Mouse (Mus musculus): ENCODE measurements around the gene Cldnd1. TPM values are rescaled to one million over a fixed set of nuclear protein-coding genes. Genes with fewer than 3 reads are reported as not detected.

Cldnd1 gene
- polyA plus RNA-seq, 1 experiment from 2014 or later = 108 TPM

GRCm38 (mm10) chr16:58756191-58756590, 28.5 kb downstream of the Cldnd1 start:
- no peak overlapping the region for H3K9ac ChIP-seq (ENCODE audit: low read length)
- H3K4me3 ChIP-seq (ENCODE audit: low read depth, low read length) = no peak overlapping the region
- no peak for DNase-seq (ENCODE audit: low spot score)
- H3K4me1 ChIP-seq (replicated peaks; ENCODE audit: control insufficient read depth, insufficient read depth, low read length) = no peaks in the 10 kb centered on the region
- no peak overlapping the region for H3K4me2 ChIP-seq (ENCODE audit: low read length)
- no peak overlapping the region for H3K27ac ChIP-seq (ENCODE audit: low read depth)
- H3K36me3 ChIP-seq (ENCODE audit: control insufficient read depth, insufficient read depth, low read length) = no peaks in the 10 kb centered on the region
- ATAC-seq (replicated peaks; ENCODE audit: low FRiP score, low TSS enrichment, low read depth) = no peak
- H3K27me3 ChIP-seq (replicated peaks; ENCODE audit: control insufficient read depth, insufficient read depth, low read length) = no peaks in the 10 kb centered on the region
- no peaks in the 10 kb centered on the region for H3K9me3 ChIP-seq (ENCODE audit: control insufficient read depth, low read length)

- no peaks in the 10 kb centered on the region for H3K9me3 ChIP-seq (ENCODE audit: control insufficient read depth, low read length)
- H3K27me3 ChIP-seq (replicated peaks; ENCODE audit: control insufficient read depth, insufficient read depth, low read length) = no peaks in the 10 kb centered on the region
- DNase-seq (ENCODE audit: low spot score) (no peak), ATAC-seq (replicated peaks; ENCODE audit: low FRiP score, low TSS enrichment, low read depth) (no peak)
- WGBS = 83% methylated on average over 1 of the region's 1 CpGs
- no peak within 1 kb of the TSS for H3K27ac ChIP-seq (ENCODE audit: low read depth)
- H3K4me3 ChIP-seq (ENCODE audit: low read depth, low read length) = no peak within 1 kb of the TSS
- no peaks in the 10 kb centered on the region for H3K4me1 ChIP-seq (replicated peaks; ENCODE audit: control insufficient read depth, insufficient read depth, low read length)
- H3K36me3 ChIP-seq (ENCODE audit: control insufficient read depth, insufficient read depth, low read length) = no peaks in the 10 kb centered on the region
- no peak within 1 kb of the TSS for H3K9ac ChIP-seq (ENCODE audit: low read length)
- H3K4me2 ChIP-seq (ENCODE audit: low read length) = no peak within 1 kb of the TSS
Measured at GRCm38 (mm10) chr16:58763076-58763475, 35.4 kb downstream of the Cldnd1 start, which contains the start of gene Olfr172. Gene Olfr172, minus strand, starts transcription at chr16:58763176.

Small RNA genes lying within 50 kb of the gene (microRNA-seq; reads per million reads assigned to microRNA genes)
- not detected for gene Gm27564

Other genes with a start within 250 kb of the Cldnd1 start
- 11.2 and 15.0 TPM in 2 replicates for gene St3gal6, start 203.7 kb upstream of the Cldnd1 start, polyA plus RNA-seq (2014; fragmentation: Nextera tagmentation; extraction: Ambion mirVana)
- gene Gm813, start 110.9 kb upstream of the Cldnd1 start, polyA plus RNA-seq (2014; fragmentation: Nextera tagmentation; extraction: Ambion mirVana) = not detected in 2 replicates
- not detected in 2 replicates for gene E330017A01Rik, start 89.2 kb upstream of the Cldnd1 start, polyA plus RNA-seq (2014; fragmentation: Nextera tagmentation; extraction: Ambion mirVana)
- gene Cpox, start 57.6 kb upstream of the Cldnd1 start, polyA plus RNA-seq (2014; fragmentation: Nextera tagmentation; extraction: Ambion mirVana) = 29.5 and 32.4 TPM in 2 replicates
- gene Gpr15, start 8.8 kb upstream of the Cldnd1 start, polyA plus RNA-seq (2014; fragmentation: Nextera tagmentation; extraction: Ambion mirVana) = 0.12 TPM in 1 of 2 replicates, not detected in the other
- not detected in 2 replicates for gene Olfr172, start 35.3 kb downstream of the Cldnd1 start, polyA plus RNA-seq (2014; fragmentation: Nextera tagmentation; extraction: Ambion mirVana)
- gene Olfr173, start 72.4 kb downstream of the Cldnd1 start, polyA plus RNA-seq (2014; fragmentation: Nextera tagmentation; extraction: Ambion mirVana) = not detected in 2 replicates
- not detected in 2 replicates for gene Olfr175-ps1, start 98.9 kb downstream of the Cldnd1 start, polyA plus RNA-seq (2014; fragmentation: Nextera tagmentation; extraction: Ambion mirVana)
- not detected in 2 replicates for gene Olfr177, start 146.9 kb downstream of the Cldnd1 start, polyA plus RNA-seq (2014; fragmentation: Nextera tagmentation; extraction: Ambion mirVana)
- not detected in 2 replicates for gene Olfr178, start 164.2 kb downstream of the Cldnd1 start, polyA plus RNA-seq (2014; fragmentation: Nextera tagmentation; extraction: Ambion mirVana)
- not detected in 2 replicates for gene Olfr181, start 200.8 kb downstream of the Cldnd1 start, polyA plus RNA-seq (2014; fragmentation: Nextera tagmentation; extraction: Ambion mirVana)
- gene Olfr180, start 201.5 kb downstream of the Cldnd1 start, polyA plus RNA-seq (2014; fragmentation: Nextera tagmentation; extraction: Ambion mirVana) = not detected in 2 replicates

Measured in intestine, embryonic 14.5 days (tissue).